Mouse (Mus musculus) cerebellum, postnatal 36 days (tissue): ENCODE data around the gene Icam1.
A peak's percentile ranks its signal among the peaks of the same experiment; 100 is the strongest.
"Not testable (repeated sequence)": the region's sequence is repeated elsewhere in the genome, so short reads cannot be mapped to it uniquely, and the experiment has no call there.

Experiments
- DNase-seq, 2 experiments: peaks; one replicate each; pipeline ENCODE4 v3.0.0; 2021 to 2022; ENCODE audit warnings: mixed read lengths in 2 of 2

Icam1 gene

GRCm38 (mm10) chr9:20995069-20995468 lies 20.7 kb upstream of the Icam1 start:
- no peak for DNase-seq

DNA sequence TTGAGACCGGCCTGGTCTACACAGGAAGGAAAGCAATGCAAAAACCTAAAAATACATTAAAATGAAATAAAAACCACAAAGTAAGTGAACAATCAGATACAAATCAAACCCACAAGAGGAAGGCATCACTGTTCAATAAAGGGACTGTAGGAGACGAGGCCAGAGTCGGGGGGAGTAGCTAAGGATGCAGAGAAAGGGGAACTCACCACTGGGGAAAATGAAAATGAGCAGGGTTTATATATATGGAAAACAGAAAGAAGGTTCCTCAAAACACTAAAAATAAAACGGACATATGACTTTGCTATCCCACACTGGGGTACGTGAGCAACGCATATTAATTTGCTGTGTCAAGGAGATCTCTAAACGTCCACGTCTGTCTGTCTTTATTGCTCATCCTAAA lies 18.7 kb upstream of the Icam1 start:
- no peak for DNase-seq

GRCm38 (mm10) chr9:20998337-20998736 lies 17.4 kb upstream of the Icam1 start:
- DNase-seq = not testable (repeated sequence)

GRCm38 (mm10) chr9:21000811-21001210 lies 15.0 kb upstream of the Icam1 start:
- DNase-seq = no peak

DNA sequence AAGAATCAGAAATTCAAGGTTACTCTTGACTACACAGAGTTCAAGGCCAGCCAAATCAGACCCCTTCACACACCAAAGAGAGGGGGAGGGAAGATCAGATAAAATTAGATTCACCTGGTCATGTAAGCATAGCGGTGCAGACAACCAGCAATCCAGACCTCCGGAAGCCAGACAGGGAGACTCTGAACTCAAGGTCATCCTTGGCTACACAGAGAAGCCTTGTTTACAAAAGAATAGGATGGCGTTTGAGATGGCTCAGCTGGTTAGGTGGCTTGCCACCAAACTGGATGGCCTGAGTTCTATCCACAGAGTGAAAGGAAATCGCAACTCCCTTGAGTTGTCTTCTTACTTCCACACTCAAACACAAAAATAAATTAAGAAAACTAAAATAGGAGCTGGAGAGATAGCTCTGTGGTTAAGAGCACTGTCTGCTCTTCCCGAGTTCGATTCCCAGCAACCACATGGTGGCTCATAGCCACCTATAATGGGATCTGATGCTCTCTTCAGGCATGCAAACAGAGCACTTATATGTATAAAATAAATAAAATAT lies 14.1 kb upstream of the Icam1 start:
- DNase-seq = no peak

GRCm38 (mm10) chr9:21002270-21002626 lies 13.5 kb upstream of the Icam1 start:
- no peak for DNase-seq

- DNase-seq = peak; percentile 92 to 93
Observed at GRCm38 (mm10) chr9:21002627-21003551, 12.9 kb upstream of the Icam1 start, which contains the start of gene Mrpl4. Mrpl4 (plus strand) TSS chr9:21002738.

DNA sequence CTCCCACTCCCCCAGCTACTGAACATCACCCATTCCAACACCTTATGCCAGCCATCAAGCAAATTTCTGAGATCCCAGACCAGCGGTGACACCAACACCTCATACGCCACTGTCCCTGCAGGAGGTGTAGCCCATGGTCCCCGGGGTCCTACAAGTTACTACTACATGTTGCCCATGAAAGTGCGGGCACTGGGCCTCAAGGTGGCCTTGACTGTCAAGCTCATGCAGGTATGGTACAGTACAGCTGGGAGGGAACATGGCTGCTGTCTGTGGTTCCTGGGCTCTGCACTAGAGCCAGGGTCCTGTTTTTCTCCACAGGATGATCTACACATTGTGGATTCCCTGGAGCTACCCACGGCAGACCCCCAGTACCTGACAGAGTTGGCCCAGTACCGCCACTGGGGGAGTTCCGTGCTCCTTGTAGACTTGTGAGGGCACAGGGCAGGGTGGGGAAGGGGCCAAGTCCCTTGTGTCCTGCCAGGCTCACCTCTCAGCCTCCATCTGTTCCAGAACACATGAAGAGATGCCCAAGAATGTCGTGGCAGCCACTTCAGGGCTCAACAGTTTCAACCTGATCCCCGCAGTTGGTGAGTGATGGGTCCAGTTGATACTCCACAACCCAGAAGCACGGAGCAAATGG lies 8.4 kb upstream of the Icam1 start:
- no peak for DNase-seq

GRCm38 (mm10) chr9:21008007-21008406 lies 7.8 kb upstream of the Icam1 start:
- DNase-seq = no peak

GRCm38 (mm10) chr9:21010362-21010761 lies 5.4 kb upstream of the Icam1 start:
- no peak for DNase-seq

GRCm38 (mm10) chr9:21010939-21011541 lies 4.7 kb upstream of the Icam1 start:
- not testable (repeated sequence) for DNase-seq

GRCm38 (mm10) chr9:21011846-21012312 lies 3.9 kb upstream of the Icam1 start:
- no peak for DNase-seq

- no peak for DNase-seq
Observed at GRCm38 (mm10) chr9:21012368-21012767, 3.4 kb upstream of the Icam1 start.

DNA sequence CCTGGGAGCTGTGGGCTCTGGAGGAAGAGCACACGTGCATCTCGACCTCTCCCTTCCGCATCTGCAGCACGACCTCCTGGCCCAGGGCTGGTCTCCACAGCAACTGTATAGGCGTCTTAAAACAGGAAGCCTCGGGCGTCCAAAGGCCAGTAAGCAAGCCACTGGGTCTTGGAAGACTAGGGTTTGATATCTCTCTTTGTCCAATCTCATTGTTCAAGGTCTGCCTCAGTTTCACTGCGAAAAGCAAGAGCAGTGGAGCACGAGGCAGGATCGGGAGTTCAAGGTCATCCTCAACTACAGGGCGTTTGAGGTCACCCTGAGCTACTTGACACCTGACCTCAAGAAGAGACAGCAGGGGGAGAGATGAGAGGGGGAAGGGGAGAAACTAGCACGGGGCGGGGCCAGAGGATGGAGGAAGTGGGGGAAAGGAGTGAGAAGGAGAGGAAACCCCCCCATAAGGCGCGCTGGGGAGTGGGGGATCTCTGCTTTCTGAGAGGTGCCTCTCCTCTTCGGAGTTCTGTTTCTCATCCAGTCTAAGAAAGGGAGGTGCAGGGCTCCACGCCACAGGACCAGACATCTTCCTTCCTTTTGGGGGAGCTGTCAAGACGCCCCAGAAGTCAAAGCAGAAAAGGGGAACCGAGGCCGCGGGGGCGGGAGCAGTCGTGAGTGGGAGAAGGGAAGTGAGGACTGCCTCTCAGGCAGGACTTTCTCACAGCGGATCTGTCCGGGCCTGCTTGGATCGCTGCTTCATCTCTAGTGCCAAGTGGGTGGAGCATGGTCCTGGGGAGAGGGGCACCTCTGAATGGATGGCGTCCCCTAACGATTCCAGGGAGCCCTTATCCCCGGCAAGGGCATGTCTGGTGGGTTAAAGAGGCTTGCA lies 854 bp upstream of the Icam1 start:
- DNase-seq = no peak

DNA sequence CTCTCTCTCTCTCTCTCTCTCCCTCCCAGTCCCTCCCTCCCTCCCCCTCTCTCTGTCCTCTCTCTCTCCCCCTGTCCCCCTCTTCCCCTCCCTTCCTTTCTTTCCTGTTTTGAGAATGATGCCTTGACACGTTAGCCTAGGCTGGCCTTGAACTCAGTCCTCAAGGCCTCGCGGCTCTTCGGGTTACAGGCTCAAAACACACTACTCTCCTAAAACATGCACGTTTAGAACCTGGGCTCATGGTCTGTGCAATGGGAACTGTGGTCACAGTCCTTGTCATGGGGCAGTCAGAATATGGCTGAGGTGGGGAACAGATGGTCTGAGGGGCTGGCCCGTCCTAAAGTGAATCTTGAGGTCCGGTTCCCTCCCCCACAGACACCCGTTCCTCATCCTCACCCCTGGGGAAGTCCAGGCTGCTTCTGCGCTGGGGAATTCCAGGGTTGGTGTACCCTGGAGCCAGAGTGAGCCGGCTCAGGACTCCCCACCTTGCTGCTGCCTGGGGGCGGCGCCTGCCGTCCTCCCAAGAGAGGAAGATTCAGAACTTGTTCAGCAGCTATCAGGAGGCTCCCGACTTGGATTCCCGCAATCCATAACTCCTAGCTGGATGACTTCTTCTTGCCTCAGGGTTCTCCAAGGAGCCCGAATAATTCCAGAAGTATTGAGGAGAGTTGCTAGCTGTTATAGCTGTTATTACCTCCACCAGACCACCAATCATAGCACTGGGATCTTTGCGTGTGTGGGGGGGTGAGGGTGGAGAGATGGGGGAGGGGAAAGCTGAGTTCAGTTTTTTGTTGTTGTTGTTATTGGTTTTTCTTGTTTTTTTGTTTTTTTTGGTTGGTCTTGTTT lies 769 bp downstream of the Icam1 start:
- DNase-seq = no peak

DNA sequence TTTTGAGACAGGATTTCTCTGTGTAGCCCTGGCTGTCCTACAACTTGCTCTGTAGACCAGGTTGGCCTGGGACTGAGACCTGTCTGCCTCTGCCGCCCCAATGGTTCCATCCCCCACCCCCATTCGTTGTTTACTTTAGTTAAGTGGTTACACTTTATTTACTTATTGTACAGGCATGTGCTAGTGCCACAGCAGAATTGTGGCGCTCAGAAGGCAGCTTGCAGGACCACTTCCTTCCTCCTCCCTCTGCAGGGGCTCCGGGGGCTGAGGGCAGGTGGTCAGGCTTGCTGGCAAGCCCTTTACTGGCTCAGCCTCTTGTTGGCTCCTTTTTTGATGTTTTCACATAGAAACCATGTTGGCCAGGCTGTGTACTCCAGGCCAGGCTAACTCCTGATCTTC lies 1.4 kb downstream of the Icam1 start:
- no peak for DNase-seq

DNA sequence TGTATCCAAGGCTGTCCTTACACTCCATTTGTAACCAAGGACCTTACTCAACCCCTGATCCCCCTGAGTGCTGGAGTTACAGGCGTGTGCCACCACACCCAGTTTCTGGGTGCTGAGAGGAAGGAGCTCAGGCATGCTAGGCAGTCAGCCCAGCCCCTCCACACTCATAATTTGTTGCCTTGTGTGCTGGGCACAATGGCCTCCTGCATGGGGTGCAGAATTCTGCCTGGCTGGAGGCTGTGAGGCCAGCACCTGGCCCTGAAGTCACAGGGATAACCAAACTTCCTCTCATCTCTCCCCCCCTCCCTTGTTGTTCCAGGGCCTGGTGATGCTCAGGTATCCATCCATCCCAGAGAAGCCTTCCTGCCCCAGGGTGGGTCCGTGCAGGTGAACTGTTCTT lies 2.8 kb downstream of the Icam1 start:
- no peak for DNase-seq

DNA sequence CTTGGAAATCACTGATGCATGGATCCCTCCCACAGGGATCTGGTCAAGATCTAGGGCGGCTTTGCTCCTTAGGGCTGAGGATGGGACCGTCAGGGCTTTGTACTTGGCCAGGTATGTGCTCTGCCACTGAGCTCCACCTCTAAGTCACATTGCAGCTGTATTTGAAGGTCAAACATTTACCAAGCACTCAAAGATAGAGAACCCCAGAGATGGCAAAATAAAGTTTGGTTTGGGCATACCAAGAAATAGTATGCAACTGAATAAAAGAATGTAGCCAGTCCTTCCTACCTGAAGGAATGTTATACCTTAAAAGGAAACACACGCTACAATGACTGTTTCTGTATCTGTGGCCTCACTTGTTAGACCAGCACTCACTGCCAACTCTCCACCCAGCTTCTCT lies 5.6 kb downstream of the Icam1 start:
- DNase-seq = no peak

GRCm38 (mm10) chr9:21022288-21022687 lies 6.5 kb downstream of the Icam1 start:
- DNase-seq = no peak

DNA sequence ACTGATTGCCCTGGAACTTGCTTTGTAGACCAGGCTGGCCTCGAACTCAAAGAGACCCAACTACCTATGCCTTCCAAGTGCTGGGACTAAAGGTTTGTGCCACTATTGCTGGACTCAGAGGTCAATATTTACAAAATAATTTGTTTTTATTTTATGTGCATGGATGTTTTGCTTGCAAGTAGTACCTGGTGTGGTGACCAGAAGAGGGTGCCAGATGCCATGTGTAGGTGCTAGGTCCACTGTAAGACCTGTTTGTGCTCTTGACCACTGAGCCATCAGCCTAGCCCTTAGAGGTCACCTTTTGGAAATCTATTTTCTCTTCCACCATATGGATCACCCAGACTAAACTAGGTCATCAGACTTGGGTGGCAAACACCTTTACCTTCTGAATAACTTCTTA lies 6.9 kb downstream of the Icam1 start:
- DNase-seq = no peak

- no peak for DNase-seq
Observed at GRCm38 (mm10) chr9:21025258-21025810, 9.5 kb downstream of the Icam1 start.
